Mouse (Mus musculus) thymus, adult 2 months (tissue): ENCODE results near the gene Hps6.
A peak's percentile ranks its signal among the peaks of the same experiment; 100 is the strongest.

Source experiments
- CTCF ChIP-seq: fragments of 200-500 bp; IDR thresholded peaks from 2 replicates; pipeline ENCODE4 v1.5.1; 2012; ENCODE audit warnings: mild to moderate bottlenecking, control low read depth, low read length, moderate library complexity, borderline replicate concordance; ENCODE audit not compliant: control insufficient read depth, poor library complexity, insufficient read depth; ENCODE audit errors: extremely low read depth
- POLR2A ChIP-seq: fragments of 200-500 bp; IDR thresholded peaks from 2 replicates; pipeline ENCODE4 v1.6.1; 2012; ENCODE audit warnings: mild to moderate bottlenecking, low read length, control low read depth, moderate library complexity; ENCODE audit not compliant: control insufficient read depth, poor library complexity, insufficient read depth; ENCODE audit errors: extremely low read depth

GRCm38 (mm10) chr19:45997785-45998693 lies 5.3 kb upstream of the Hps6 start, which contains the start of gene Armh3:
- TF ChIP-seq POLR2A (0 out of 2 replicates have a peak, but pooled peaks have one; percentile 19), CTCF (no peak)
